Mouse (Mus musculus): ENCODE measurements at regions not wholly inside any gene's neighbourhood (a gene's known extent, or its start where the extent isn't known, plus 50 kb on each side); places are given as distances from the start of the nearest gene placed in this dataset.

GRCm38 (mm10) chr12:39952854-39953253, 85.0 kb downstream of the Arl4a start:
- Histone ChIP-seq H3K4me1 (no peaks in the 10 kb centered on the region), H3K4me3 (no peak overlapping the region), H3K36me3 (no peaks in the 10 kb centered on the region), H3K27me3 (ENCODE audit: low read depth, poor library complexity, severe bottlenecking) (no peaks in the 10 kb centered on the region), H3K27ac (no peak overlapping the region), H3K9me3 (replicated peaks) (no peaks in the 10 kb centered on the region)
- WGBS, result 71% methylated on average over 4 of the region's 4 CpGs
- DNase-seq (ENCODE audit: low spot score), result no peak

GRCm38 (mm10) chr12:39951911-39952310, 85.9 kb downstream of the Arl4a start:
- 91% methylated on average over 6 of the region's 6 CpGs for WGBS
- Histone ChIP-seq H3K36me3 (no peaks in the 10 kb centered on the region), H3K9me3 (replicated peaks) (no peaks in the 10 kb centered on the region), H3K4me1 (no peaks in the 10 kb centered on the region), H3K4me3 (no peak overlapping the region), H3K27me3 (ENCODE audit: low read depth, poor library complexity, severe bottlenecking) (no peaks in the 10 kb centered on the region), H3K27ac (no peak overlapping the region)
- no peak for DNase-seq (ENCODE audit: low spot score)

- H3K4me1 ChIP-seq, result no peaks in the 10 kb centered on the region
- H3K27ac ChIP-seq, result no peak overlapping the region
- no peaks in the 10 kb centered on the region for H3K27me3 ChIP-seq (ENCODE audit: low read depth, poor library complexity, severe bottlenecking)
- H3K36me3 ChIP-seq, result no peaks in the 10 kb centered on the region
- H3K4me3 ChIP-seq, result no peak overlapping the region
- WGBS, result 94% methylated on average over 7 of the region's 7 CpGs
- DNase-seq (ENCODE audit: low spot score), result no peak
- no peaks in the 10 kb centered on the region for H3K9me3 ChIP-seq (replicated peaks)
Observed at GRCm38 (mm10) chr12:39950270-39950801, 87.5 kb downstream of the Arl4a start.

- H3K9me3 ChIP-seq (replicated peaks), result no peaks in the 10 kb centered on the region
- H3K36me3 ChIP-seq, result no peaks in the 10 kb centered on the region
- H3K4me1 ChIP-seq, result no peaks in the 10 kb centered on the region
- H3K27me3 ChIP-seq (ENCODE audit: low read depth, poor library complexity, severe bottlenecking), result no peaks in the 10 kb centered on the region
- no peak overlapping the region for H3K4me3 ChIP-seq
- 79% methylated on average over 5 of the region's 5 CpGs for WGBS
- no peak overlapping the region for H3K27ac ChIP-seq
- DNase-seq (ENCODE audit: low spot score), result no peak
Observed at GRCm38 (mm10) chr12:39942910-39943309, 94.9 kb downstream of the Arl4a start.

- DNase-seq (ENCODE audit: low spot score), result no peak
- H3K9me3 ChIP-seq (replicated peaks), result no peaks in the 10 kb centered on the region
- 91% methylated on average over 1 of the region's 1 CpGs for WGBS
- H3K4me1 ChIP-seq, result no peaks in the 10 kb centered on the region
- no peaks in the 10 kb centered on the region for H3K27me3 ChIP-seq (ENCODE audit: low read depth, poor library complexity, severe bottlenecking)
- H3K36me3 ChIP-seq, result no peaks in the 10 kb centered on the region
- H3K4me3 ChIP-seq, result no peak overlapping the region
- H3K27ac ChIP-seq, result no peak overlapping the region
Observed at GRCm38 (mm10) chr12:39941162-39941561, 96.7 kb downstream of the Arl4a start.

GRCm38 (mm10) chr12:39939017-39939416, 98.8 kb downstream of the Arl4a start:
- DNase-seq (ENCODE audit: low spot score), result no peak
- H3K4me1 ChIP-seq, result no peaks in the 10 kb centered on the region
- H3K27me3 ChIP-seq (ENCODE audit: low read depth, poor library complexity, severe bottlenecking), result no peaks in the 10 kb centered on the region
- H3K4me3 ChIP-seq, result no peak overlapping the region
- no peak overlapping the region for H3K27ac ChIP-seq
- H3K9me3 ChIP-seq (replicated peaks), result no peaks in the 10 kb centered on the region
- H3K36me3 ChIP-seq, result no peaks in the 10 kb centered on the region

GRCm38 (mm10) chr12:39938211-39938610, 99.6 kb downstream of the Arl4a start:
- no peaks in the 10 kb centered on the region for H3K27me3 ChIP-seq (ENCODE audit: low read depth, poor library complexity, severe bottlenecking)
- H3K27ac ChIP-seq, result no peak overlapping the region
- DNase-seq (ENCODE audit: low spot score), result no peak
- H3K4me3 ChIP-seq, result no peak overlapping the region
- 91% methylated on average over 2 of the region's 2 CpGs for WGBS
- no peaks in the 10 kb centered on the region for H3K9me3 ChIP-seq (replicated peaks)
- H3K4me1 ChIP-seq, result no peaks in the 10 kb centered on the region
- H3K36me3 ChIP-seq, result no peaks in the 10 kb centered on the region

GRCm38 (mm10) chr12:39936331-39936730, 101.5 kb downstream of the Arl4a start:
- Histone ChIP-seq H3K4me3 (no peak overlapping the region), H3K36me3 (no peaks in the 10 kb centered on the region), H3K9me3 (replicated peaks) (no peaks in the 10 kb centered on the region), H3K27ac (no peak overlapping the region), H3K4me1 (no peaks in the 10 kb centered on the region), H3K27me3 (ENCODE audit: low read depth, poor library complexity, severe bottlenecking) (no peaks in the 10 kb centered on the region)
- WGBS, result 88% methylated on average over 11 of the region's 11 CpGs
- DNase-seq (ENCODE audit: low spot score), result no peak

GRCm38 (mm10) chr12:39935775-39936174, 102.0 kb downstream of the Arl4a start:
- Histone ChIP-seq H3K27me3 (ENCODE audit: low read depth, poor library complexity, severe bottlenecking) (no peaks in the 10 kb centered on the region), H3K4me3 (no peak overlapping the region), H3K9me3 (replicated peaks) (no peaks in the 10 kb centered on the region), H3K36me3 (no peaks in the 10 kb centered on the region), H3K4me1 (no peaks in the 10 kb centered on the region), H3K27ac (no peak overlapping the region)
- DNase-seq (ENCODE audit: low spot score), result no peak
- WGBS, result 93% methylated on average over 12 of the region's 12 CpGs

- no peak overlapping the region for H3K4me3 ChIP-seq
- no peak overlapping the region for H3K27ac ChIP-seq
- H3K9me3 ChIP-seq (replicated peaks), result no peaks in the 10 kb centered on the region
- H3K4me1 ChIP-seq, result no peaks in the 10 kb centered on the region
- no peaks in the 10 kb centered on the region for H3K27me3 ChIP-seq (ENCODE audit: low read depth, poor library complexity, severe bottlenecking)
- 89% methylated on average over 4 of the region's 4 CpGs for WGBS
- H3K36me3 ChIP-seq, result no peaks in the 10 kb centered on the region
- no peak for DNase-seq (ENCODE audit: low spot score)
Observed at GRCm38 (mm10) chr12:39934877-39935276, 102.9 kb downstream of the Arl4a start.

- H3K27ac ChIP-seq, result no peak overlapping the region
- 88% methylated on average over 1 of the region's 1 CpGs for WGBS
- H3K4me3 ChIP-seq, result no peak overlapping the region
- H3K27me3 ChIP-seq (ENCODE audit: low read depth, poor library complexity, severe bottlenecking), result no peaks in the 10 kb centered on the region
- no peak for DNase-seq (ENCODE audit: low spot score)
- H3K9me3 ChIP-seq (replicated peaks), result no peaks in the 10 kb centered on the region
- no peaks in the 10 kb centered on the region for H3K36me3 ChIP-seq
- H3K4me1 ChIP-seq, result no peaks in the 10 kb centered on the region
Observed at GRCm38 (mm10) chr12:39931251-39931650, 106.6 kb downstream of the Arl4a start.

GRCm38 (mm10) chr12:39927902-39928301, 109.9 kb downstream of the Arl4a start:
- Histone ChIP-seq H3K36me3 (no peaks in the 10 kb centered on the region), H3K9me3 (replicated peaks) (no peaks in the 10 kb centered on the region), H3K4me1 (no peaks in the 10 kb centered on the region), H3K27me3 (ENCODE audit: low read depth, poor library complexity, severe bottlenecking) (no peaks in the 10 kb centered on the region), H3K27ac (no peak overlapping the region), H3K4me3 (no peak overlapping the region)
- no peak for DNase-seq (ENCODE audit: low spot score)

- DNase-seq (ENCODE audit: low spot score), result no peak
- 89% methylated on average over 8 of the region's 8 CpGs for WGBS
- Histone ChIP-seq H3K27me3 (ENCODE audit: low read depth, poor library complexity, severe bottlenecking) (no peaks in the 10 kb centered on the region), H3K36me3 (no peaks in the 10 kb centered on the region), H3K4me1 (no peaks in the 10 kb centered on the region), H3K27ac (no peak overlapping the region), H3K9me3 (replicated peaks) (no peaks in the 10 kb centered on the region), H3K4me3 (no peak overlapping the region)
Observed at GRCm38 (mm10) chr12:39927014-39927413, 110.8 kb downstream of the Arl4a start.

GRCm38 (mm10) chr12:39921481-39921880, 116.3 kb downstream of the Arl4a start:
- 92% methylated on average over 3 of the region's 3 CpGs for WGBS
- Histone ChIP-seq H3K27ac (no peak overlapping the region), H3K9me3 (replicated peaks) (no peaks in the 10 kb centered on the region), H3K4me1 (peaks cover 4% of the 10 kb centered on the region; the same call in 1 of the 2 replicates), H3K4me3 (no peak overlapping the region), H3K27me3 (ENCODE audit: low read depth, poor library complexity, severe bottlenecking) (no peaks in the 10 kb centered on the region), H3K36me3 (no peaks in the 10 kb centered on the region)
- DNase-seq (ENCODE audit: low spot score), result no peak

All from limb, embryonic 10.5 days (tissue).